Mouse (Mus musculus): ENCODE data around the gene Ccdc88b.
A peak's percentile ranks its signal among the peaks of the same experiment; 100 is the strongest.

The Ccdc88b gene

GRCm38 (mm10) chr19:6857391-6858005 lies 513 bp downstream of the Ccdc88b start:
- no peak for DNase-seq (ENCODE audit: low read depth, low spot score)

GRCm38 (mm10) chr19:6857003-6857360 lies 1.0 kb downstream of the Ccdc88b start:
- DNase-seq (ENCODE audit: low read depth, low spot score), result no peak

- peak; percentile 53 for DNase-seq (ENCODE audit: low read depth, low spot score)
Observed at GRCm38 (mm10) chr19:6856281-6857002, 1.6 kb downstream of the Ccdc88b start.

DNA sequence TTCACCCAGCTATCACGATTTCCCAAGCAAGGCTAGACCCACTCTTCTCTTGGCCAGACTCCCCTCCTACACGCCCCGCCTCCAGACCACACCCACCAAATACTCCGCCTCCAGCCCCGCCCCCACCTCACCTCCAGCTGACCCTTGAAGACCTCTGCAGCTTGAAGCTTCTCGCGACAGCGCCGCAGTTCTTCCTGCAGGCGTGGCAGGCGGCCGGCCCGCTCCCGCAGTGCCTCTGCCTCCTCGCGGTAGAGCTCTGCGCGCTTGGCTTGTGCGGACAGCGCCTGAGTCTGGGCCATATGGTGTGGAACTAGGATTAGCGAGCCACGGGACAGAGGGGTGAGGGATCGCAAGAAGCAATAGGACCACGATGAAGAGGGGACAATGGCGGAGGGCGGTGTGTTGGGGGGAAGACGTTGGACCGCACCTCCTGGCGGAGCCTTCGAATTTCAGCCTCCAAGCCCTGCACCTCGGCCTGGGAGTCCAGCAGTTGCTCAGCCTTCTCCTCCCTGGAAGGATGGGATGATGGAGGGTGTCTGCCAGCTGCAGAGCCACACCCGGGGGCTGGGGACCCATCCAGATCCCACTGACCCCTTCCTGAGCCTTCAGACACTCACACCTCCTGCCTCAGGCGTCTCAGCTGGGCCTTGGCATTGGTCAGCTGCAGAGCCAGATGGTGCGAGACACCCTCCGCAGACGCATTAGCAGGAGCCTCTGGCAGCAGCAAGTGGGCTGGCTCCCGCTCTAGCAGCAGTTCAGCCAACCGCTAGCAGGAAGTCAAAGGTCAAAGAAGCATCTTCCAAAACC lies 2.6 kb downstream of the Ccdc88b start:
- DNase-seq (ENCODE audit: low read depth, low spot score), result no peak

DNA sequence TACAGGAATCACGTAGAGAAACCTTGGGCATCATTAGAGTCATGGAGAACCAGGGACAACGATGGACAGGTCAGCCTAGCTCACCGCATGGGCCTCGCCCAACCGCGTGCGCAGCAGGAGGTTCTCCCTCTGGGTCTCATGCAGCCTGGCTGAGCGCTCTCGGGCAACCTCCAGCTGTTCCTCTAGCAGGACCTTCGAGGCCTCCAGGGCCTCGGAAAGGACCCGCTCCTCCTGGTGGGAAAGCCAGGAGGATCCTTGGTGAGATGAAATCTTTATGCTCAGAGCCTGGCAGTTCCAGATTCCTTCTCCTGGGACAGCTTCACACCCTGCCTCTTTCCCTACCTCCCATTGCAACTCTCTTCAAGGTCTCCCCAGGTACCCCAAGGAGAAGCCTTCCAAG lies 3.4 kb downstream of the Ccdc88b start:
- no peak for DNase-seq (ENCODE audit: low read depth, low spot score)

DNA sequence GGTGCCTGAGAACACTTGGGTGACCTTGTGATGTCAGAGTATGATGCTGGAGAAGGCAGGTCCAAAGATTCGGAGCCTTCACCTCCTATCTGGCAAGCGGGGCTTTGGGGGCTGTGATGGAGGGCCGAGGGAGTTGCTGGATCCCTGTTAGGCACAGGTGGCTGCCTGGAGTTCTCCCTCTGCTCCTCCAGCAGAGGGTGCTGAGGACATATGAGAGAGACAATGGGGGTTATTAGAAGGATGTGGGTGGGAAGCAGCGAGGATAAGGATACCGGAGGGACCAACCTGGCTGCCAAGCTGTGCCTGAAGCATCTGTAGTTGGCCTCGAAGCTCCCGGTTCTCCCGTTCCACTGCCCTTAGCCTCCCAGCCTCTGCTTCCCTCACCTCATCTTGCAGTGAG lies 4.1 kb downstream of the Ccdc88b start:
- DNase-seq (ENCODE audit: low read depth, low spot score), result no peak

- DNase-seq (ENCODE audit: low read depth, low spot score), result no peak
Observed at GRCm38 (mm10) chr19:6852393-6853305, 5.4 kb downstream of the Ccdc88b start.

GRCm38 (mm10) chr19:6851497-6851896 lies 6.5 kb downstream of the Ccdc88b start:
- no peak for DNase-seq (ENCODE audit: low read depth, low spot score)

DNA sequence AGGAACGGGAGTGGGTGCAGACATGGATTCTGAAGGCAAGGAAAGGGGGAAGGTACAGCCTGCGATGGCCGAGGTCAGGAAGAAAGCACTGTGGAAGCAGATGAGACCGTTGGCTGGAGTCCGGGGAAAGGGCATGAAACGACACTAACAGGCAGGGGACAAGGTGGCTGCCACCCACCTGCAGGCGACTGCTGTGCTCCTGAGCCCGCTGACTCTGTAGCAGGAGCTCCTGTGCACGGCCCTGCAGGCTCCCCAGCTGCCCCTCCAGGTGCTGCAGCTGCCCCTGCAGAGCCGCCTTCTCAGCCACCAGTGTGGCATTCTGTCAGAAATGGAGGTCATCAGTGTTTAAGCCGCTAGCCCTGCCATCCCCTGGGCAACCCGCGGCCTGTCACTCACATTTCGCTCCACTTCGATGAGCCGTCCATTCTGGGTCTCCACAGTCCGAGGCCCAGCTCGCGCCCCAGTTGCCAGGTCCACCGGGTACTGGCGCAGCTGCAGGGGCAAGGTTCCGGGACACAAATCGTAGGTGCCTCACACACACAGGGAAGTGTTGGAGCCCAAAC lies 8.4 kb downstream of the Ccdc88b start:
- no peak for DNase-seq (ENCODE audit: low read depth, low spot score)

GRCm38 (mm10) chr19:6847841-6848517 lies 10.0 kb downstream of the Ccdc88b start:
- DNase-seq (ENCODE audit: low read depth, low spot score), result no peak

DNA sequence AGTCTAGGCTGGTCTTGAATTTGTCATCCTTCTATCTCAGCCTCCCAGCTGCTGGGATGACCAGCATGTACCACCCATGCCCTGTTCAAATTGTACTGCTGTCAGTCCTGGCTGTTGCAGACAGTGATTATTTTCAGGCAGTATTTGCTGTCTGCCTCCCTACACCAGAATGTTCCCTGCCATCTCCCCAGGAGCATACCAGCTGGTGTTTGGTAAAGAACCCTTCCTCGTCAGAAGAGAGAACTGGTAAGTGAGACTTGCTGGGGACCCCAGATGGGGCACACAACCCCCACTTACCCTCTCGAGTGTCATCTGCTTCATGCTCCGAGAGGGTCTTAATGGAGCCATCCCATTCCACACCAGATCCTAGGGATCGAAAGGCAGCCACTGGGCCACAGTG lies 12.0 kb downstream of the Ccdc88b start:
- DNase-seq (ENCODE audit: low read depth, low spot score), result no peak

GRCm38 (mm10) chr19:6842353-6842752 lies 15.7 kb downstream of the Ccdc88b start:
- DNase-seq (ENCODE audit: low read depth, low spot score), result peak; percentile 49

DNA sequence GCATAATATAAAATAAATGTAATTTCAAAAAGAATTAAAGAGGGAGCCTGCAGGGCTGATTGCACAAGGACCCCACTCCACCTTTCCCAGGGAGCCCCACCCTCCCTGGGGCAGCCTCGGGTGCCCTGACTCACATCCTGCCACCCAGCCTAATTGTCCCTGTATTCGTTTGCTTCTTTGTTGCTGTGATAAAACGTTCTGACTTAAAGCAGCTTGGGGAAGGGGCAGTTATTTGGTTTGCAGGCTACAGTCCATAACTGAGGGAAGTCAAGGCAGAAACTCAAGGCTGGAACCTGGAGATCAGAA lies 16.8 kb downstream of the Ccdc88b start:
- peak; percentile 59 for DNase-seq (ENCODE audit: low read depth, low spot score)

- DNase-seq (ENCODE audit: low read depth, low spot score), result peak; percentile 70
Observed at GRCm38 (mm10) chr19:6840475-6841291, 17.3 kb downstream of the Ccdc88b start, which contains the start of gene Rps6ka4. Gene Rps6ka4, minus strand, starts transcription at chr19:6840636.

GRCm38 (mm10) chr19:6839615-6840474 lies 18.2 kb downstream of the Ccdc88b start:
- peak; percentile 69 for DNase-seq (ENCODE audit: low read depth, low spot score)

DNA sequence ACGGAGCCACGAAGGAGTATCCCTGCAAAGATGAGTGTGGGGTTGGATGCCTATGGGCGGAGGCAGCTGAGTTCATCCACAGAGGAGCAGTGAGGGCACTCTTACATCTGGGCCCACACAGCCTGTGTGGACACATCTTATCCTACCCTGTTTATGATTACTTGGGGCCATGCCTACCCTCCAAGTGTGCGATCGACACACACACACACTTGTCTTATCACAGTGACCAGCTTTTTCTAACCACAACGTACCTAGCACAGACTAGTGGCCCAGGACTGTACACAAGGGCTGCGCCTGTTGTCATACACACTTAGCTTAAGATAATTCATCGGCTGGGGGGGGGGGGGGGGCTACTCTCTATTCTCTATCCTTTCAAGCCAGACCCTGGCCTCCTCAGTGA lies 25.6 kb downstream of the Ccdc88b start:
- DNase-seq (ENCODE audit: low read depth, low spot score), result no peak

- DNase-seq (ENCODE audit: low read depth, low spot score), result no peak
Observed at GRCm38 (mm10) chr19:6831331-6831730, 26.7 kb downstream of the Ccdc88b start.

DNA sequence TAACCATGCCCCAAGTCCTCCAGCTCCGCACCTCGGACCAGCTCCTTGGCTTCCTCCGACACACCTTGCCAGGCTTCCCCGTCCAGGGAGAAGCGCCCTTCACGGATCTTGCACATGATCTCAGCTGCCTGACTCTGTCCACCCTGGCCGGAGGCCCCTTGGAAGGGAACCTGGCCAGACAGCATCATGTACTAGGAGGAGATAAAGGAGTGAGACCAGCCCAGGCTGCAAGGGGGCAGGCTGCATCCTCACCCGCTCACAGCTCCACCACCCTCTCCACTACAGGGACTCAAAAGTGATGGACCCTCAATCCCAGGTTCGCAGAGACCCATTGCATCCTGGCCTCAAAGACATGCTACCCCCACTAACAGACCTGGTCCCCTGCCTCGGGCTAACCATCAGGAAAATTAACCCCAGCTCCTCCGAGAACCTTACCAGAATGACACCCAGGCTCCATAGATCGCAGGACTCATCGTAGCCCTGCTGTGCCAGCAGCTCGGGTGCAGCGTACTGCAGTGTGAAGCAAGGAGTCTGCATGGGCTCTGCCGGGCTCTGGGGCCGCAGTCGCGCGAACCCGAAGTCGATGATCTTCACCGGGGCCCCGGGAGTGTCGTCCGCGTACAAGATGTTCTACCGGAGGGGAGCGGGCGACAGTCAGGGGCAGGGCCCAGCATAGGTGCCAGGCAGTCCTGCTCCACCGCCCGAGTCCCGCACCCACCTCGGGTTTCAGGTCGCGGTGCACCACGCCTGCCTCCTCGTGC lies 27.3 kb downstream of the Ccdc88b start:
- no peak for DNase-seq (ENCODE audit: low read depth, low spot score)

Measured in 3T3-L1 (cell line).